Mouse (Mus musculus) erythroblast, embryonic 14.5 days (primary cell): ENCODE measurements around the gene Prdm15.

ENCODE experiments used
- GATA1 ChIP-seq: IDR thresholded peaks from 2 replicates; pipeline ENCODE4 v1.6.1; 2012; ENCODE audit warnings: low read length, inconsistent platforms, mixed read lengths
- TAL1 ChIP-seq: IDR thresholded peaks from 3 replicates; pipeline ENCODE4 v1.6.1; 2012; ENCODE audit warnings: low read length, inconsistent platforms, mixed read lengths

DNA sequence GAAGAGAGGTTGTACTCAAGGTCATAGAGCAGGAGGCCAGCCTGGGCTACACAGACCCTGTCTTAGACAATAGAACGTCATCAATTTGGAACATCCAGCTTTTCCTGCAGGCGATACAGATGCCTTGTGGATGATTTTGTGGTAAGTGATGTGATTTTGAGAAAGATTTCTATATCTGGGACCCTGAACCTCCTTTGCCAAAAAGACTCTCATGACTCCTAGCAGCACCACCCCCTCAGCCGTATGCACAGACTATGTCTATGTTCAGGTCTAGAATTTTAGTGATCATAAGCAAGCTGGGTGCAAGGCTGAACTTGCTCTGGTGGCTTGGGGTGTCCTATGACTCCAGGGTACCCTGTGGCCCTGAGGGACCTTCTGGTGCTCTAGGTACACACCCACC lies 46.0 kb downstream of the Prdm15 start:
- no peak for TF ChIP-seq GATA1
- TF ChIP-seq TAL1, result no peak
